Mouse (Mus musculus) heart, adult 2 months (tissue): ENCODE results near the gene Olfr707. TPM values are rescaled to one million over a fixed set of nuclear protein-coding genes. Genes with fewer than 3 reads are reported as not detected.
"Not testable (repeated sequence)": the region's sequence is repeated elsewhere in the genome, so short reads cannot be mapped to it uniquely, and the experiment has no call there.

Experiments used
- DNase-seq, 2 experiments: peaks; one replicate each; pipeline ENCODE4 v3.0.0; 2021
- H3K27ac ChIP-seq: fragments of 200-600 bp; 2 replicates; pipeline ENCODE4 v1.8.1; 2022
- H3K27me3 ChIP-seq: fragments of 200-500 bp; 2 replicates; pipeline ENCODE4 v1.6.1; 2012; ENCODE audit warnings: mild to moderate bottlenecking, low read length, inconsistent platforms, mixed read lengths; ENCODE audit not compliant: control insufficient read depth, insufficient read depth
- H3K36me3 ChIP-seq: fragments of 200-500 bp; 2 replicates; pipeline ENCODE4 v1.6.1; 2012; ENCODE audit warnings: low read length, inconsistent platforms; ENCODE audit not compliant: control insufficient read depth, insufficient read depth
- H3K4me1 ChIP-seq: fragments of 200-500 bp; 2 replicates; pipeline ENCODE4 v1.6.1; 2011; ENCODE audit warnings: low read length; ENCODE audit not compliant: control insufficient read depth, insufficient read depth
- H3K4me3 ChIP-seq: fragments of 200-600 bp; 2 replicates; pipeline ENCODE4 v1.8.1; 2022
- H3K79me2 ChIP-seq: fragments of 200-500 bp; replicated peaks from 2 replicates; pipeline ENCODE4 v1.6.1; 2012; ENCODE audit warnings: mild to moderate bottlenecking, inconsistent platforms, low read length, moderate library complexity, mixed read lengths; ENCODE audit not compliant: control insufficient read depth, insufficient read depth
- H3K9ac ChIP-seq: fragments of 200-500 bp; 2 replicates; pipeline ENCODE4 v1.6.1; 2012; ENCODE audit warnings: low read depth, mild to moderate bottlenecking, control low read depth, inconsistent platforms, low read length, mixed read lengths
- CTCF ChIP-seq: fragments of 200-600 bp; IDR thresholded peaks from 2 replicates; pipeline ENCODE4 v1.8.1; 2022; ENCODE audit warnings: antibody characterized with exemption, mild to moderate bottlenecking, moderate library complexity
- EP300 ChIP-seq: fragments of 200-500 bp; IDR thresholded peaks from 2 replicates; pipeline ENCODE4 v1.6.1; 2011; ENCODE audit warnings: low read depth, low read length, control low read depth; ENCODE audit not compliant: insufficient read depth
- POLR2A ChIP-seq: fragments of 200-500 bp; IDR thresholded peaks from 2 replicates; pipeline ENCODE4 v1.6.1; 2011; ENCODE audit warnings: mild to moderate bottlenecking, low read depth, low read length, control low read depth; ENCODE audit not compliant: insufficient read depth
- WGBS: fragments of 180-500 bp; shearing (Covaris S2); methylation state at CpG from one replicate; pipeline ENCODE4 v1.1.7; 2018; 5-methylcytosine and 5-hydroxymethylcytosine counted together
- intact Hi-C: fragments of 180-260 bp; cut with DNase I; formaldehyde crosslinking; loops from one replicate; pipeline ENCODE4 v1.15.1; 2025
- long read RNA-seq: library from polyadenylated mRNA; stranded (forward); transcript quantifications from one replicate; pipeline ENCODE4 v2.0.0, GENCODE M21; 2021
- polyA plus RNA-seq: library from polyadenylated mRNA; depleted of rRNA; stranded (reverse); fragments of >200 nt; gene quantifications from 2 replicates; pipeline ENCODE4 v1.2.3, GENCODE M21; 2012; rRNA removed
- total RNA-seq, 2 experiments: library from RNA; stranded (reverse); gene quantifications; 2 replicates each; pipeline ENCODE4 v1.2.3; 2021

Gene Olfr707
- not detected for total RNA-seq
- polyA plus RNA-seq = not detected in 2 replicates
- long read RNA-seq = 0 reads

DNA sequence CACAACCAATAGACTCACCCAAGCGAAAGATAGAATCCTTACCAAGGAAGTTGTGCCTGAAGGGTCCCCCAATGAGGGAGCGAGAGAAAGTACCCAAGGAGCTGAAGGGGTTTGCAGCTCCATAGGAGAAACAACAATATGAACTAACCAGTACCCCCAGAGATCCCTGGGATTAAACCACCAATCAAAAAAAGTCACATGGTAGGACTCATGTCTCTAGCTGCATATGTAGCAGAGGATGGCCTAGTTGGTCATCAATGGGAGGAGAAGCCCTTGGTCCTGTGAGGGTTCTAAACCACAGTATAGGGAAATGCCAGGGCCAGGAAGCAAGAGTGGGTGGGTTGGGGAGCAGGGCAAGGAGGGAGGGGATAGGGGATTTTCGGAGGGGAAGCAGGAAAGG, at the start of gene Olfr707:
Olfr707 (minus strand) TSS at position 101 of the 400 bp plus-strand sequence.
- not testable (repeated sequence) for H3K4me3 ChIP-seq

DNA sequence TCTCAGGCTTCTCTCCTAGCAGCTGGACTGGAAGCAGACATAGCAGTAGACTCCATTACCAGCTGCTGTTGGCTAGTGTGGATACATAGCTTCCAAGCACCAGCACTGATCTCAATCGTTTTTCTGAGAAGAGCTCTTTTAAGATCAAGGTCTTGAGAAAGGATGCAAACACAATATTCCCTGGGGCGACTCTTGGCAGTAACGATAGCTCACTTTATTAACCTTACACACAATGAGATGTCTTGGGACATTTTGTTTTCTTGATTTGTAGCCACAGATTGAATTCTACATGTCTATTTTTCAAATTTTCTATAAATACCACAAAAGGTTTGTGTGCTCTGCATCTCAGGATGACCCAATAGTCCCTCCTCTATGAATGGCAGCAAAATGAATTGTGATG, 47.2 kb upstream of the Olfr707 start, which contains the start of gene Olfr710:
Olfr710 (minus strand) TSS at position 101 of the 400 bp plus-strand sequence.
- WGBS = 65% methylated on average over 3 of the region's 3 CpGs
- Histone ChIP-seq H3K4me1 (no peaks in the 10 kb centered on the region), H3K4me3 (no peak within 1 kb of the TSS), H3K9ac (no peak within 1 kb of the TSS), H3K27ac (no peak within 1 kb of the TSS), H3K79me2 (no peaks in the 10 kb centered on the region), H3K27me3 (no peaks in the 10 kb centered on the region), H3K36me3 (no peaks in the 10 kb centered on the region)
- TF ChIP-seq EP300 = no peak
- intact Hi-C loops = no loop called here
- DNase-seq = no peak

More for the DNA sequence above, at the start of gene Olfr707:
- H3K36me3 ChIP-seq, DNase-seq, H3K9ac ChIP-seq, H3K27me3 ChIP-seq, H3K4me1 ChIP-seq, H3K27ac ChIP-seq, H3K79me2 ChIP-seq, intact Hi-C loops: not testable (repeated sequence)
- 69% methylated on average over 3 of the region's 3 CpGs for WGBS

DNA sequence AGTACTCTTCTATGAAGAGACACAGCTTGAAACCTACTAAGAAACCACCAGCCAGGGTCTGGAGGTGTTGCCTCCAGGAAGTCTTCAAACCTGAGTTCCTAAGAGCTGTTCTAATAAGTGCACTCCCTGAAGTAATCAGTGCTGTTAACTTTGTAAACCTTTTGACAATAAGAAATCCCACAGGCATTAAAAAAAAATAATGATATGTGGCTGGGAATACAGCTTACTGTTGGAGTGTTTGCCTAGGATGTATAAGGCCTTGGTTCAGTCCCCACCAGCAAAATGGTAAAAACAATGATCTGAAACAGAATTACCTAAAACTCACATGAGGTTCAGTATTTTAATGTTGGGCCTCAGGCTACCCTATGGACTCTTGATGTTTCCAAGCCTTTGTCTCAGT, 31.1 kb upstream of the Olfr707 start, which contains the start of gene Olfr709-ps1:
Olfr709-ps1 (minus strand) TSS at position 101 of the 400 bp plus-strand sequence.
- intact Hi-C loops = no loop called here
- H3K4me1 ChIP-seq = no peaks in the 10 kb centered on the region
- TF ChIP-seq POLR2A = no peak
- TF ChIP-seq CTCF = no peak
- TF ChIP-seq EP300 = no peak

DNA sequence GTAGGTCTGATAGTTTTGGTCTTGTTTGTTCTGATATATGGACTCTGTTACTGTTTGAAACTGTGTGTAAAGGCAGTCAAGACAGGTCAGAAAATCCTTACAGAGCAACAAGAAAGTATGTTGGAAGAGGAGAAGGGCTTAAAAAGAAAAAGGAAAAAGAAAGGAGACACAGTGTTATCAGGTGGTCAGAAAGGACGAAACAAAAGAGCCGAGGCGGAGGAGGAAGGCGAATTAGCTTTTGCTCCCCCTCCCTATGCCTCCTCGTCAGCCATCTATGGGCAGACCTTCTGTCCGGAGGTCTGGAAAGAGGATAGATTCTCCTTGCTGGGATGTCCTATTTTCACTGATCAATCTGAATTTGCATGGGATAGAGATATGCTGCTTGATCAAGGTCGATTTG, 19.9 kb upstream of the Olfr707 start:
- H3K79me2 ChIP-seq, H3K36me3 ChIP-seq, H3K4me3 ChIP-seq, H3K27ac ChIP-seq, DNase-seq, H3K4me1 ChIP-seq, H3K27me3 ChIP-seq, H3K9ac ChIP-seq, intact Hi-C loops: not testable (repeated sequence)
- WGBS = 83% methylated on average over 7 of the region's 7 CpGs

More for the DNA sequence above, 31.1 kb upstream of the Olfr707 start, which contains the start of gene Olfr709-ps1:
- no peaks in the 10 kb centered on the region for H3K79me2 ChIP-seq
- H3K27ac ChIP-seq = no peak within 1 kb of the TSS
- H3K36me3 ChIP-seq = no peaks in the 10 kb centered on the region
- H3K4me3 ChIP-seq = no peak within 1 kb of the TSS
- no peak for DNase-seq
- H3K9ac ChIP-seq = no peak within 1 kb of the TSS
- no peaks in the 10 kb centered on the region for H3K27me3 ChIP-seq

DNA sequence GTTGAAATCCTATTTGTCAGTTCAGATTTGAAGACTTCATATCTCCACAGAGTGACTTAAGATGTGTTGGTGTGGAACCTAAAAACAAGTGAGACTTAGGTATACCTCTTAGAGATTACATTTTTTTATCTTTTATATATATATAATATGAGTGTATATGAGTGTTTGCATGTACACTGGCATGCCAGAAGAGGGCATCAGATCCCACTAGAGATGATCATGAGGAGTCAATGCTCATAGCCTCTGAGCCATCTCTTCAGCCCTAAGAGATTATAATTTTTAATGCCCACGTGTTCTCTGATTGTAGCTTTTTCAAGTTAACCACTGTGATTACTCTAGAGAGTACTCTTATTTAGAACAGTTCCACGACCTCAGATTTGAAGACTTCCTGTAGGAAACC, 6.6 kb upstream of the Olfr707 start, which contains the start of gene Olfr1532-ps1:
Olfr1532-ps1 (plus strand) TSS at position 326 of the 400 bp plus-strand sequence.
- TF ChIP-seq EP300 = no peak
- TF ChIP-seq CTCF = no peak
- TF ChIP-seq POLR2A = no peak
- no peak for DNase-seq
- Histone ChIP-seq H3K4me1 (no peaks in the 10 kb centered on the region), H3K4me3 (no peak within 1 kb of the TSS), H3K9ac (no peak within 1 kb of the TSS), H3K27ac (no peak within 1 kb of the TSS), H3K79me2 (no peaks in the 10 kb centered on the region), H3K36me3 (no peaks in the 10 kb centered on the region), H3K27me3 (no peaks in the 10 kb centered on the region)
- intact Hi-C loops = no loop called here
- 36% methylated on average over 2 of the region's 2 CpGs for WGBS

DNA sequence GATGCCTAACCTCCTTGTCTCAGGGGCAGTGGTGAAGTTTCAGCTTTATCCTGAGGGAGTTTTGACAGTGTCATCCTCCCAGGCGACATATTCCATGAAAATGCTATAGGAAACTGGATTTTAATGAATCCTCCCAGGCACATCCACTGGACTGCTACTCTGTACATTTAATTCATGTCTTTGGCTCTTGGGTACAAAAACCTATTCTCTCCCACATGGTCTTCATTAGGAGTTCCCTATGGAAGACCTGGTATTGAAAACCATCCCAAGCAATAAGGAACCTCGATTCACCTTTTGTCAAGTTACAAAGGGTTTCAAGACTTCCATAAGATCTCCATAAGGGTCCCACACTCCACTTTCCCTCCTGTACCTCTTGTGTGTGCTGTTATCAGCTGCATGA, 13.0 kb downstream of the Olfr707 start, which contains the start of gene Olfr706:
Olfr706 (minus strand) TSS at position 101 of the 400 bp plus-strand sequence.
- Histone ChIP-seq H3K4me3 (no peak within 1 kb of the TSS), H3K27ac (no peak within 1 kb of the TSS), H3K4me1 (no peaks in the 10 kb centered on the region), H3K27me3 (no peaks in the 10 kb centered on the region), H3K36me3 (no peaks in the 10 kb centered on the region), H3K79me2 (no peaks in the 10 kb centered on the region), H3K9ac (no peak within 1 kb of the TSS)
- WGBS = 70% methylated on average over 2 of the region's 2 CpGs
- TF ChIP-seq POLR2A = no peak
- no peak for TF ChIP-seq EP300
- TF ChIP-seq CTCF = no peak
- no peak for DNase-seq
- intact Hi-C loops = no loop called here

DNA sequence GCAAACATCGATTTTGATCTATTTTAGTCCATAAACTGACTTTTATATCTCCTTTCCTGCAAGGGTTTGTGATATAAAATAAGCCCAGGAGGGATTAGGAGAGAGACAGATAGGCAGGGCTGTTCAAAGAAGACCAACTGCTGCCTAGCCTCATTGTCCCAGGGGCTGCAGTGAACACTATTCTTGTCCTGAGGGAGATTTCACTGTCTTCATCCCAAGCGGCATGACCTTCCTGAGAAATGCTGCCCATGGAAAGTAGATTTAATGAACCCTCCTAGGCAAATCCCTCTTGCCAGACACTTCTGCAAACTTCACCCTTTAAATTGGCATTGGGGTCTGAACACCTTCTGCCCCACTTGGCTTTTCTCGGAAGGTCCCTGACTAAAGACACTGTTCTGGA, 24.2 kb downstream of the Olfr707 start, which contains the start of gene Olfr705:
Olfr705 (minus strand) TSS at position 101 of the 400 bp plus-strand sequence.
- Histone ChIP-seq H3K27me3 (no peaks in the 10 kb centered on the region), H3K27ac (no peak within 1 kb of the TSS), H3K4me1 (no peaks in the 10 kb centered on the region), H3K79me2 (no peaks in the 10 kb centered on the region), H3K36me3 (no peaks in the 10 kb centered on the region), H3K9ac (no peak within 1 kb of the TSS), H3K4me3 (no peak within 1 kb of the TSS)
- TF ChIP-seq EP300 (no peak), CTCF (no peak), POLR2A (no peak)
- WGBS = 73% methylated on average over 3 of the region's 3 CpGs
- intact Hi-C loops = no loop called here
- DNase-seq = no peak
